Mouse (Mus musculus) midbrain, embryonic 11.5 days (tissue): ENCODE data around the gene Crebrf. TPM values are rescaled to one million over a fixed set of nuclear protein-coding genes. Genes with fewer than 3 reads are reported as not detected.

Source experiments
- ATAC-seq: fragments of 200-750 bp; cut with Nextera tagmentation; 2 replicates; pipeline ENCODE4 v1.8.0; 2017; ENCODE audit warnings: moderate TSS enrichment, moderate library complexity; ENCODE audit not compliant: low FRiP score
- DNase-seq: peaks from one replicate; pipeline ENCODE4 v3.0.0; 2015; ENCODE audit warnings: low spot score; ENCODE audit errors: missing footprints
- H3K27ac ChIP-seq: fragments of 300-500 bp; sonication (generic); 2 replicates; pipeline ENCODE4 v1.5.1; 2014; ENCODE audit warnings: low read depth, low read length
- H3K27me3 ChIP-seq: fragments of 300-500 bp; sonication (generic); 2 replicates; pipeline ENCODE4 v1.6.1; 2014; ENCODE audit warnings: mild to moderate bottlenecking, low read length, moderate library complexity, mixed read lengths; ENCODE audit not compliant: control insufficient read depth, insufficient read depth
- H3K36me3 ChIP-seq: fragments of 300-500 bp; sonication (generic); 2 replicates; pipeline ENCODE4 v1.6.1; 2014; ENCODE audit warnings: mild to moderate bottlenecking, low read length, moderate library complexity, mixed read lengths; ENCODE audit not compliant: control insufficient read depth, insufficient read depth
- H3K4me1 ChIP-seq: fragments of 300-500 bp; sonication (generic); 2 replicates; pipeline ENCODE4 v1.6.1; 2014; ENCODE audit warnings: low read length; ENCODE audit not compliant: control insufficient read depth, insufficient read depth
- H3K4me2 ChIP-seq: fragments of 300-500 bp; sonication (generic); 2 replicates; pipeline ENCODE4 v1.6.1; 2014; ENCODE audit warnings: mild to moderate bottlenecking, moderate library complexity
- H3K4me3 ChIP-seq: fragments of 300-500 bp; sonication (generic); 2 replicates; pipeline ENCODE4 v1.5.1; 2014; ENCODE audit warnings: low read depth, low read length
- H3K9ac ChIP-seq: fragments of 300-500 bp; sonication (generic); 2 replicates; pipeline ENCODE4 v1.6.1; 2014; ENCODE audit warnings: low read length
- H3K9me3 ChIP-seq: fragments of 300-500 bp; sonication (generic); 2 replicates; pipeline ENCODE4 v1.6.1; 2016; ENCODE audit warnings: low read length; ENCODE audit not compliant: control insufficient read depth
- WGBS: fragments of 180-500 bp; shearing (Covaris S2); extraction: QIAGEN DNeasy Blood & Tissue Kit; methylation state at CpG from one replicate; pipeline ENCODE4 v1.1.7; 2014; 5-methylcytosine and 5-hydroxymethylcytosine counted together
- polyA plus RNA-seq: library from polyadenylated mRNA; unstranded; fragments of >200 nt; fragmentation: Nextera tagmentation; extraction: Ambion mirVana; gene quantifications from 2 replicates; pipeline ENCODE4 v1.2.1, GENCODE M21; 2014

Gene Crebrf
- polyA plus RNA-seq, 1 experiment from 2014 or later, result 4.0 TPM

DNA sequence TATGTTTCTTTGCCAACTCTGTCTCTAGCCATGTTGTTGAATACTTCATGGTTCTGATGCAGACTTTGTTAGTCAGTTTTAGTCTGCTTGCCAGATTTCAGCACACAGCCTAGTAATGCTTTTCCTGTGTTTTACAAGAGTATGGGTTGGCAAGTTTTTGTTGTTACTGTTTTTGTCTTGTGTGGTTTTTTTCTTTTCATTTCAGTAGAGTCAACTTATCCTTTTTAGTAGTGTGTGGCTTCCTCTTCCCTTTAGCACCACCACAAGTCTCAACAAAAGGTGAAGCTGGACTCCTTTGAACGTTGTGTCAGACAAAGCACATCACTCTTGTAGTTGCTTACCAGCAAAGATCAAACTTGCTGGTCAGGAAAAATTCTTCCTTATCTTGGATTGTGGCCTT, 36.8 kb downstream of the Crebrf start:
- Histone ChIP-seq H3K9me3 (no peaks in the 10 kb centered on the region), H3K9ac (no peak overlapping the region), H3K27ac (no peak overlapping the region), H3K4me1 (no peaks in the 10 kb centered on the region), H3K36me3 (no peaks in the 10 kb centered on the region), H3K4me3 (no peak overlapping the region), H3K4me2 (no peak overlapping the region), H3K27me3 (no peaks in the 10 kb centered on the region)
- ATAC-seq, result no peak
- WGBS, result 69% methylated on average over 1 of the region's 1 CpGs
- no peak for DNase-seq

DNA sequence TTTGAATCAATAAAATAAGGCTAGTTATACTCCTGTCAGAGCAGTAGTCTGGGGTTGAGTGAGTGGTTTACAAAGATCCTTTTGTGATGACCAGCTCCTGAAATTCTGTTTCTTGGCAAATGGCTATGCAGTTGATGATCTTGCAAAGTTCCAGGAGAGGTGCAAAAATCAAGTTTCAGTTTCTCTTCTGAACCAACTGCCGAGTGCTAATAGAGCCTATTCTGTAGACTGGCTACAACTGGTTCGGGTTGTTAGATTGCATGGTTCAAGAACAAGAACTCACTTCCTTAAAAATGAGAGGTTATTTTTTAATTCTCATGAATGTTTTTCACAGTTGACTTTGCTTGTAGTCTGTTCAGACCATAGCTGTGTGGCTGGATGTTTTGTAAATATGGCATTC, 38.0 kb downstream of the Crebrf start:
- Histone ChIP-seq H3K4me3 (no peak overlapping the region), H3K4me2 (no peak overlapping the region), H3K9ac (no peak overlapping the region), H3K36me3 (no peaks in the 10 kb centered on the region), H3K27ac (no peak overlapping the region), H3K4me1 (no peaks in the 10 kb centered on the region), H3K9me3 (no peaks in the 10 kb centered on the region), H3K27me3 (no peaks in the 10 kb centered on the region)
- no peak for ATAC-seq
- DNase-seq, result no peak
- 89% methylated on average over 2 of the region's 2 CpGs for WGBS

DNA sequence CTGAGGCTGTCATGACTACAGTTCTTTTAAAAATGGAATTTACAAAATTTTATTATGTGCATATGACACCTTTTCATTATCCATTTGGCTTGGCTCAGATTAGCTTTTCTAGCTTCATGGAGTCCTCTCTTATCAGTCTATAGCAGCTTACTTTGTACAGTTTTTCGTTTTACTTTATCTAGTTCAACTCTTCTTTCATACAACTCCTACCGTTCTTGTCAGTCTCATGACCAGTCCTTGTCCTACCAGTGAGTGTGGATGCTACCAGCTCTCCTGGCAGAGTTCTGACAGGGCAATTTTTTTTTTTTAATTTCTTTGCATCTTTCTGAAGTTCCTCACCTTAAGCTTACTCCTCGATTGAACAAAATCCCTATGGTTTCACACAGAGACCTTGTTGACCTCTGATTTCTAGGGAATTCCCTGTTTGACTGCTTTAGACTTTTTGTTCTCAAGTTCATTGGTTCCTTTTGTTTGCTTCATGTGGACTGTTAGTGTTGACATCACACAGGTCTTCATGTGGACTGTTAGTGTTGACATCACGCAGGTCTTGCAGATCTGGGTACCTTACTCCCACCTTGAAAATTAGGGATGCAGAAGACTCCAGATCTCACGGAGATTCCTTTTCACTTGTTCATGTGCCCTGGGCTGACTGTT, 51.8 kb downstream of the Crebrf start:
- 83% methylated on average over 5 of the region's 5 CpGs for whole genome bisulfite sequencing

DNA sequence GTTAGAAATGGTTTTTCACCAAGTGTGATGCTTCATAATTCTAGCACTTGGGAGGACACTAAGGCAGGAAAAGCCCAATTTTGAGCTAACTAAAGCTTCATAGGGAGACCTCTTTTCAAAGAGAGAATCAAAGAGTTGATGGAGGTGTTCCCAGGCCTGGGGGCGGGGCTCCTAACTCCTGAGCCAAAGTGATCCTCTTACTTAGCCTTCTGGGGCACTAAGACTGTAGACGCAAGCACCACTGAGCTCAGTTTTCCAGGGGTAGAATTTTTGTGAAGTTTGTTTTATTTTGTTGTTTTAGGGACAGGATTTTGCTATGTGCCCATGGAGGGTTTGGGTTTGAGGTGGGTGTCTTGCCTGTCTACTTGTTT, 52.3 kb downstream of the Crebrf start:
- H3K27me3 ChIP-seq, result no peaks in the 10 kb centered on the region
- no peak overlapping the region for H3K4me3 ChIP-seq
- WGBS, result 68% methylated on average over 2 of the region's 2 CpGs
- ATAC-seq (no peak), DNase-seq (no peak)
- H3K36me3 ChIP-seq, result no peaks in the 10 kb centered on the region
- H3K4me1 ChIP-seq, result no peaks in the 10 kb centered on the region
- H3K9ac ChIP-seq, result no peak overlapping the region
- no peaks in the 10 kb centered on the region for H3K9me3 ChIP-seq
- H3K27ac ChIP-seq, result no peak overlapping the region
- no peak overlapping the region for H3K4me2 ChIP-seq

More for the DNA sequence above, 51.8 kb downstream of the Crebrf start:
- H3K9me3 ChIP-seq, result no peaks in the 10 kb centered on the region
- H3K9ac ChIP-seq, result no peak overlapping the region
- ATAC-seq, result no peak
- H3K4me1 ChIP-seq, result no peaks in the 10 kb centered on the region
- H3K4me2 ChIP-seq, result no peak overlapping the region
- H3K27me3 ChIP-seq, result no peaks in the 10 kb centered on the region
- no peak overlapping the region for H3K27ac ChIP-seq
- no peak for DNase-seq
- H3K36me3 ChIP-seq, result no peaks in the 10 kb centered on the region
- H3K4me3 ChIP-seq, result no peak overlapping the region

DNA sequence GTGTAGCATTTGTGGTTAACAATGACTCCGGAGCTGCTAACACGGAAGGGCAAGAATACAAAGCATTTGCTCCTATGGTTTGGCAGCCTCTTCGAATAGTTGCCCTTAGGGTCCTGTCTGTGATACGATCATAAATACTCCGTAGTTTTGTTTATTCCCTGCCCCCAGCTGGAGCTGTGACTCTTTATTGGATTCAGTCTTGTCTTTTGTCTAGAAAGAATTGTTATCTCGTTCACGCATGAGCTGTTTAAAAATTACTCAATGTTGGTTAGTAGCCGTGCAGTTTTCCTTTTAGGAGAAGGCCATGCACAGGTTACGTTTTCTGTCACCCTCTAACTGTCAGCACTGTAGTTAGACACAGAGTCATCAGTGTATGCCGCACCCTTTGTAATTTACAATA, 60.8 kb downstream of the Crebrf start:
- 75% methylated on average over 10 of the region's 10 CpGs for WGBS
- no peaks in the 10 kb centered on the region; the same call in 1 of the 2 replicates for H3K4me1 ChIP-seq
- DNase-seq (no peak), ATAC-seq (no peak)
- no peak overlapping the region for H3K27ac ChIP-seq
- no peak overlapping the region for H3K9ac ChIP-seq
- no peaks in the 10 kb centered on the region for H3K9me3 ChIP-seq
- H3K4me3 ChIP-seq, result no peak overlapping the region
- no peaks in the 10 kb centered on the region for H3K27me3 ChIP-seq
- H3K36me3 ChIP-seq, result no peaks in the 10 kb centered on the region
- H3K4me2 ChIP-seq, result no peak overlapping the region

DNA sequence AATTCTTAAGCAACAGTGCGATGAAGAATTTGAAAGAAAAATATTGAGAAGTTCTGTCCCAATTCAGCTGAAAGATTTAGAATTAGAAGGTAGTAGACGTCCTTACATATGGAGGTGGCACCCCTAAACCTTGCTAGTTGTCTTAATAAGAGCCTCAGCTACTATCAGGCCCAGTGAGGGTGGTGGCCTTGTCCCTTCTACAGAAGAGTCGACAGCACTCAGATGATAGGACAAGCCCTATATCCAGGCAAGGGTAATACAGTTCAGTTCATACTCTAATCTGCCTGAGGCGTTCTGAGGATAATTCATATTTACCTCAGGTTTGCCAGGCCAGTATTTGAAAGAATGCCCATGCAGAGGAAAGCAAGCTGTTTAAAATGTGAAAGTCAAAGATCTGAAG, 62.6 kb downstream of the Crebrf start:
- no peak for DNase-seq
- 87% methylated on average over 4 of the region's 4 CpGs for WGBS
- no peaks in the 10 kb centered on the region for H3K9me3 ChIP-seq
- ATAC-seq, result no peak
- H3K36me3 ChIP-seq, result no peaks in the 10 kb centered on the region
- no peaks in the 10 kb centered on the region for H3K27me3 ChIP-seq
- peaks cover 5% of the 10 kb centered on the region for H3K4me1 ChIP-seq
- no peak overlapping the region for H3K9ac ChIP-seq
- H3K4me2 ChIP-seq, result no peak overlapping the region
- H3K4me3 ChIP-seq, result no peak overlapping the region
- H3K27ac ChIP-seq, result no peak overlapping the region

DNA sequence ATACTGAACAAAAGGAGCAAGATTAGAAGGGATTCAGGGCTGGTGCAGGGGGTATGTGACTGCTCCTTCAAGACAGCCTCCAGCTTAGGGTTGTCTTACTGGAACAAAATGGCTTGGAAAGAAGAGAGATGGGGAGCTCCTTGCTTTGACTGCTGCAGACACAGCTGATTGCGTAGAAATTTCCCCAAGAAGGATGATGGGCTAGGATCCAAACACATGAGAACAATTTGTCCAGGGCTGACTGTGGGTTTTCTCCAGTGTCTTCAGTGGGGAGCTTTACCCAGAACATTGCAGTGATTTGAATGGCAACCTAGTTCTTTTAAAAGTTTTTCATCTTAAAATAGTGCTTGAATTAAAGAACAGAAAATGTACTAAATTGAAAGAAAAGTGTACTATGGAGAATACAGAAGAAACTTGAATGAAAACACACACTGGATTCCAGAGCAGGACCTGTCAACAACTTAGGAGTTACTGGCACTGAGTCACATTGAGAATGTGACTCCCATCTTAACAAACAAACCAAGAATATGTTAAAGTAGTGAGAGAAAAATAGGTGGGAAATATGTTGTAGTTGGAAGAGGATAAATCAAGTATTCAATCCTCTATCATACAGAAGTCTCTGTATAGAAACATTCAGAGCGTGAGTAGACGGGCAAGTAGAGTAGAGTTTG, 63.1 kb downstream of the Crebrf start:
- no peak overlapping the region for H3K9ac ChIP-seq
- no peak overlapping the region for H3K4me2 ChIP-seq
- DNase-seq (no peak), ATAC-seq (no peak)
- H3K4me3 ChIP-seq, result no peak overlapping the region
- H3K27me3 ChIP-seq, result no peaks in the 10 kb centered on the region
- no peaks in the 10 kb centered on the region for H3K9me3 ChIP-seq
- WGBS, result 90% methylated on average over 3 of the region's 3 CpGs
- no peak overlapping the region for H3K27ac ChIP-seq
- peaks cover 5% of the 10 kb centered on the region for H3K4me1 ChIP-seq
- H3K36me3 ChIP-seq, result peaks cover under 1% of the 10 kb centered on the region; the same call in 1 of the 2 replicates

DNA sequence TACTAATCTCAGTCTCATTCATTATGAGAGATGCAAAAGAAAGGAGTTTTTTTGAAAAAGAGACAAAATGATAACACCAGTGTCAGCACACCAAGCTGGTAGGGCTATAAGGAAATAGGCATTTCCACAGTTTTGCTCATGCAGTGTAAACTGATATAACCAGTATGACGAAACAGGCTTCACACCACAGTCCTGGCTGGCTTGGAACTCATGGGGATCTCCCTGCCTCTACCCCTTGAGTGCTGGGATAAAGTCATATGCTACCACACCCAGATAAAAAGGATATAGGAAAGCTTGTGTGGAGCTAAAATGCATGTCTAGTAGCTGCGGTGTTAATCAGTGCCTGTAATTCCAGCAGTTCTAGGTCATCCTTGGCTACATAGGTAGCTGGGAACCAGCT, 64.0 kb downstream of the Crebrf start:
- peaks cover 5% of the 10 kb centered on the region for H3K4me1 ChIP-seq
- no peak for ATAC-seq
- WGBS, result 88% methylated on average over 2 of the region's 2 CpGs
- no peak overlapping the region for H3K4me3 ChIP-seq
- no peak overlapping the region for H3K4me2 ChIP-seq
- H3K36me3 ChIP-seq, result peaks cover 6% of the 10 kb centered on the region
- H3K9me3 ChIP-seq, result no peaks in the 10 kb centered on the region
- no peaks in the 10 kb centered on the region for H3K27me3 ChIP-seq
- no peak overlapping the region for H3K9ac ChIP-seq
- no peak for DNase-seq
- no peak overlapping the region for H3K27ac ChIP-seq

DNA sequence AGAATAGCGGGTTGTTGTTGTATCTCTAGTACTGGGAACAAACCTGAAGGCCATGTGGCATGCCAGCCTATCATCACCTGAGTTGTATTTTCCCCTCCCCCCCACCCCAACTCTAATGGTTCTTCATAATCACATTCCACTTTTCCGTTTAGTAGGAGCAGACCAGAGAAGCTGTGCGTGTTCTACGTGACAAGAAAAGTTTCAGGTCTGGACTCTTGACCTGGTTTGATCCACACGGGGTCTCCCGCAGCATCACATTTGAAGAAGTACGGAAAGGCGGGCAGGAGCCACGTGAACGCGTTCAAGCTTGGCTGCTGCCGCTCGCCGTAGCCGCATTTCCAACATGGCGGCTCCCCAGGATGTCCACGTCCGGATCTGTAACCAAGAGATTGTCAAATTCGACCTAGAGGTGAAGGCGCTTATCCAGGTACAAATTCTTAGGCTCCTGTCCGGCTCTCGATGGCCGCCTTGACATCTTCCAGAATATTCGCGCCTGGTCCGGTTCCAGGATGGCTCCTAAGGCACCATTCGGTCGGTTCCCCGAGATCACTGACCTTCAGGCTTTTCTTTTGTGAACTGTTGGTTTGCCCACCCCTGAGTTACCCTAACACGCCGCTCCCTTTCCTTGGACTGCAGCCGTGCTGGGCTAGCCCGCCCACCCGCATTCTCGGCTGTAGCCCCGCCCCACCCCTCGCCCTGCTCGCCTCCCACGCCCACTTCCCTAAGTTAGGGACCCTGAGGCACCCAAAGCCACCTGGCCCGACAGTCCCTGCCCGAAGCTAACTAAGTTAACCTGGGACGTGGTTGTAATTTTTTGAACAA, 65.5 kb downstream of the Crebrf start, which contains the start of gene Bnip1:
TSS of gene Bnip1 (plus strand) at position 317 of the 822 bp plus-strand sequence.
- under 1% methylated on average over 42 of the region's 42 CpGs for WGBS
- Histone ChIP-seq H3K27me3 (no peaks in the 10 kb centered on the region), H3K36me3 (peaks cover 6% of the 10 kb centered on the region), H3K9ac (peak within 1 kb of the TSS; percentile 79), H3K4me2 (peak within 1 kb of the TSS; percentile 58), H3K4me3 (peak within 1 kb of the TSS; percentile 67), H3K4me1 (peaks cover 5% of the 10 kb centered on the region), H3K27ac (0 out of 2 replicates have a peak within 1 kb of the TSS, but pooled peaks have one; percentile 35), H3K9me3 (no peaks in the 10 kb centered on the region)
- ATAC-seq (peak; percentile 77), DNase-seq (peak; percentile 98)
